Mouse (Mus musculus): ENCODE measurements around the gene Hbs1l.
A peak's percentile ranks its signal among the peaks of the same experiment; 100 is the strongest.
"Not testable (repeated sequence)": the region's sequence is repeated elsewhere in the genome, so short reads cannot be mapped to it uniquely, and the experiment has no call there.

Gene Hbs1l

GRCm38 (mm10) chr10:21365897-21366296 is 70.1 kb downstream of the Hbs1l start:
- DNase-seq, result no peak

DNA sequence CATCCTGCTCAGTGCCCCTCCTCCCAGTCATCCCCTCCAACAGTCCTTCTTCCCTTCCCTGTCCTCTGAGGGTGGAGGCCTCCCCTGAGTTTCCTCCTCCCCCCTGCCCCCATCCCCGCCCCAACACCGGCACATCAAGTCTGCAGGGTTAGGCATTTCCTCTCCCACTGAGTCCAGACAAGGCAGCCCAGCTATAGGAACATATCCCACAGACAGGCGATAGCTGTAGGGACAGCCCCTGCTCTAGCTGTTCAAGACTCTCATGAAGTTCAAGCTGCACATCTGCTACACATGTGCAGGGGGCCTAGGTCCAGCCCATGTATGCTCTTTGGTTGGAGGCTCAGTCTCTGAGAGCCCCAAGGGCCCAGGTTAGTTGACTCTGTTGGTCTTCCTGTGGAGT is 70.7 kb downstream of the Hbs1l start:
- no peak for DNase-seq

DNA sequence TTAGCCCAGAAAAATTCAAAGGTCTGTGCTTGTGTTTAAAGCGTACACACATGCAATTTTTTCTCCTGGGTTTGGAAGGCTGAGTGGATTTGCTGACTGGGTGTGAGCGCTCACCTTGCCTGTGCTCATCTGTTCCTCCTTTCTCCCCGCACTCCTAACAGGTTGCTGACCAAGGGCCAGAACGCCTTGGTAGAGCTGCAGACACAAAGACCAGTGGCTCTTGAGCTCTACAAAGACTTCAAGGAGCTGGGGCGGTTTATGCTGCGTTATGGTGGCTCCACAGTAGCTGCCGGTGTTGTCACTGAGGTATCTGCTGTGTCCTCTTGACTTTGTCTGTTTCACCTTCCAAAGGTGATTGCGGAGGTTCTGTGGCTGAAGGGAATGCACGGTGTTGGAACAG is 71.7 kb downstream of the Hbs1l start:
- no peak for DNase-seq

- DNase-seq, result no peak
Measured at GRCm38 (mm10) chr10:21369586-21369985, 73.8 kb downstream of the Hbs1l start.

- DNase-seq, result no peak
Measured at GRCm38 (mm10) chr10:21372271-21372670, 76.5 kb downstream of the Hbs1l start.

- DNase-seq, result no peak
Measured at GRCm38 (mm10) chr10:21376682-21377473, 81.1 kb downstream of the Hbs1l start, which contains the start of gene Aldh8a1. TSS of gene Aldh8a1 (plus strand) at chr10:21377291.

DNA sequence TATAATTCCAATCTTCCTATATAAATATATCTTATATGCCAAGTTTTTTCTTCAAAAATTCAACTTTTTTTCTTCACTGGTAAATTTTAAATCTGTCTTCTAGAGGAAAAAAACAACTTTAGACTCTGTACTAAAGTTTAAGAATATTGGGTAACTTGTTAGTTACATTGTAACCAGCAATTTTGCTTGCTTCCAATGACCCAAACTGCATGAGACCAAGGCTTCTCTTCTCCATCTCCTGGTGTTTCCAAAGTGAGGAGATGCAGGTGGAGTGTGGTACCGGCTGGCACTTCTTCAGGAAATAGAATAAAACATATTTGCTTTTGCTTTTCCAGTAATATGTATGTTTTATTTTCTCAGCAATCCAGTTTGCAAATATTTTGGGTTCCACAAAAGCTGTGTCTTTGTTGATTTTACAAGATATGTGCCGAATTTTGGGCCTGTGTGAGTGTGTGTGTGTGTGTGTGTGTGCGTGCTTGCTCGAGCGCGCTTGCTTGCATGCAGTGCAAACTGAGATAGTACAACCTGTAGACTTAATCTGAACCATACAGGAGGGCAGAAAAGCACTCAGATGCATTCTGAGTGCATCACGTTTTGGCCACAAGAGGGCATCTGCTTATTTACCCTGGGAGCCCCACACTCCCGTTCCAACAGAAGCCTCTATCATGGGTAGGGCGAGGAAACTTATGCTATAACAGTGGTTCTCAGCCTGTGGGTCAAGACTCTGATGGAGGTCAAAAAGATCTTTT is 82.6 kb downstream of the Hbs1l start:
- DNase-seq, result no peak

DNA sequence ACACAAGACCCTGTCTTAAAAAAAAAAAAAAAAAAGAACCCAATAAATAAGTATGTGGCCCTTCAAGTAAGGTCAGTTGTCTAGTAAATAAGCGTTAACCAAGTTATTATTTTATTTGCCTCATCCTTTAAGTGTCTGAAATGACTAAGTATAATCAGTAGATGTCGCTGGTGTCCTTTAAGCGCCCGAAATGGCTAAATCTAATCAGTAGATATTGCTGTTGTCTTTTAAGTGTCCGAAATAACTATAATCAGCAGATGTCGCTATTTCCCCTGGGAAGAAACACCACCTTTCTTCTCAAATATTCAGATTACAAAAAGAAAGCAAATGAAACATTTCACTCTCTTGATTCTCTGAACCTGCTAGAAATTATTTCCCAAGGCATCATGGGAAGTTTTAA is 87.1 kb downstream of the Hbs1l start:
- peak; percentile 19 for DNase-seq

- DNase-seq, result no peak
Measured at GRCm38 (mm10) chr10:21385111-21385663, 89.4 kb downstream of the Hbs1l start.

DNA sequence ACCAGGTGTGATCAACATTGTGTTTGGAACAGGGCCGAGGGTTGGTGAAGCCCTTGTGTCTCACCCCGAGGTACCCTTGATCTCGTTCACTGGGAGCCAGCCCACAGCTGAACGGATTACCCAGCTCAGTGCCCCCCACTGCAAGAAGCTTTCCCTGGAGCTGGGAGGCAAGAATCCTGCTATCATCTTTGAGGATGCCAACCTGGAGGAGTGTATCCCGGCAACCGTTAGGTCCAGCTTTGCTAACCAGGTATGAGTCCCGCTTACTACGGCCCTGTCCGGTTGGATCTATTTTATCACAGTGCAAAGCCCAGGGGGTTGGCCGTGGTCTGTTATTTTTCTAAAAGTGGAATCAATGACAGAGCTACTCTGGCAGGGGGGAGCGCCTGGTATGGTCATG is 93.3 kb downstream of the Hbs1l start:
- DNase-seq, result no peak

GRCm38 (mm10) chr10:21390440-21390839 is 94.7 kb downstream of the Hbs1l start:
- no peak for DNase-seq

DNA sequence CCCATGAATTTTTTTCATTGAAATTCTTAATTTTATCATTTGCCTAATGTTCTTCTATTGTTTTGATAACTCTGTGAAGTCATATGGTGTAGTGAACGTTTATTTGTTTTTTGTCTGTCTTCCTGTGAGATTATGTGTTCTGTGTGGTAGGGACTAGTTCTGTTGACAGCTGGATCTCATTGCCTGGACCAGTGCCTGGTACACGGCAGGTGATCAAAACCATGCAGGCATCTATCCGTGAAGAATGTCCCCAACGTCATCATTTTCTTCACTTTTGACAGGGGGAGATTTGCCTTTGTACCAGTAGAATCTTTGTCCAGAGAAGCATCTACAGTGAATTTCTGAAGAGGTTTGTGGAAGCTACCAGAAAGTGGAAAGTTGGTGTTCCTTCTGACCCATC is 95.5 kb downstream of the Hbs1l start:
- no peak for DNase-seq

GRCm38 (mm10) chr10:21393390-21393789 is 97.6 kb downstream of the Hbs1l start:
- DNase-seq, result no peak

DNA sequence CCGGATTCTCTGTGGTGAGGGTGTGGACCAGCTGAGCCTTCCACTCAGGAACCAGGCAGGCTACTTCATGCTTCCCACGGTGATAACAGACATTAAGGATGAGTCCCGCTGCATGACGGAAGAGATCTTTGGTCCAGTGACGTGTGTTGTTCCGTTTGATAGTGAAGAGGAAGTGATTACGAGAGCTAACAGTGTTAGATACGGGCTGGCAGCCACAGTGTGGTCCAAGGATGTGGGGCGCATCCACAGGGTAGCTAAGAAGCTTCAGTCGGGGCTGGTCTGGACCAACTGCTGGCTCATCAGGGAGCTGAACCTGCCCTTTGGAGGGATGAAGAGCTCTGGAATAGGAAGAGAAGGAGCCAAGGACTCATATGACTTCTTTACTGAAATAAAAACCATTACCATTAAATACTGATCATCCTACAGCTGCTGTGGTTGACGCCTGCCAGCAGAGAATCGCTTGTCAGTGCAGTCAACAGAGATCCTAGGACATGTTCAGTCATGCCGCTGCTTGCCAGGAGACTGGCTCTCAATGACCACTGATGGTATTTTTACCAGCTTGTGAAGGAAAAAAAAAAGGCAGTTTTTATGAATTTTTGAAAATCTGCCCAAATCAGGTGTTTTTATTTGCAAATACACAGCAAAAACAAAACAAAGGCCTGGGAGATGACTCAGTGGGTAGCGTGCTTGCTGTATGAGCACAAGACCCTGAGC is 99.8 kb downstream of the Hbs1l start:
- DNase-seq, result no peak

- not testable (repeated sequence) for DNase-seq
Measured at GRCm38 (mm10) chr10:21398873-21399425, 103.2 kb downstream of the Hbs1l start.

GRCm38 (mm10) chr10:21399622-21400021 is 103.8 kb downstream of the Hbs1l start:
- no peak for DNase-seq

DNA sequence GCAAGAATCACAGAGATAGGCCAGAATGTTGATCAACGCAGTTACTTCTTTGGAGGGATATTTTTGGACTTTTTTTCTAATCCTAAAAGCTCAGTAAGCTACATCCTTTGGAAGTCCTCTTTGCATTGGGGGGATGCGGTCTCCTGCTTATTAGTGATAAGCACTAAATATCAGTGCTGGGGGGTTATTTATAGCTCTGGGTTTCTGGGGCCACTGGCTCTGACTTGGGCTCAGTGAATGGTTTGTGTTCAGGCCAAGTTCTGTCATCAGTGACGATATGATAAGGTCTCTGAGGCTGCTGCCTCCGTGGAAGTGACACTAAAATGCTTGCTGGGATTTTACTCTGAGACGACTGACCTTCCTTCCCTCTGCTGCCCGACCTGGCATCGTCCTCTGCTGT is 104.3 kb downstream of the Hbs1l start:
- DNase-seq, result no peak

DNA sequence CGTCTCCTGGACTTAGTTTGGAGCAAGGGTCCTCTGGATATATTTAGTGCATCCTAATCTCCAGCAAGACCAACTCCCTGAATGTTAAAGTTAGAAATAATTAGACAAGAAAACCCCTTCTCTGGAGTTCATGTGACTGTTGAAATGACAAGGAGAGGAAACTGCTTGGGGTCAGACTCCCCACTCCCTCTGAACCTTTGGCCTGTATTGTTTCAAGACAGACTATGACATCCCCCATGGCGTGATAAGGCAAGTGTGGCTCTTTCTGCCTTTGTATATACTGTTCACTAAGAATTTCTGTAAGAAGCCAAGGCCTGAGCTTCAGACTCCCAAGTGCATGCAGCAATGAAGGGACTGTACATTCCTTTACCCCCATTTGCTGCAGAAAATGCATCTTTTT is 104.7 kb downstream of the Hbs1l start:
- no peak for DNase-seq

- no peak for DNase-seq
Measured at GRCm38 (mm10) chr10:21401259-21401658, 105.5 kb downstream of the Hbs1l start.

- no peak for DNase-seq
Measured at GRCm38 (mm10) chr10:21404822-21405221, 109.0 kb downstream of the Hbs1l start.

- DNase-seq, result peak; percentile 29
Measured at GRCm38 (mm10) chr10:21405707-21406534, 110.1 kb downstream of the Hbs1l start.

DNA sequence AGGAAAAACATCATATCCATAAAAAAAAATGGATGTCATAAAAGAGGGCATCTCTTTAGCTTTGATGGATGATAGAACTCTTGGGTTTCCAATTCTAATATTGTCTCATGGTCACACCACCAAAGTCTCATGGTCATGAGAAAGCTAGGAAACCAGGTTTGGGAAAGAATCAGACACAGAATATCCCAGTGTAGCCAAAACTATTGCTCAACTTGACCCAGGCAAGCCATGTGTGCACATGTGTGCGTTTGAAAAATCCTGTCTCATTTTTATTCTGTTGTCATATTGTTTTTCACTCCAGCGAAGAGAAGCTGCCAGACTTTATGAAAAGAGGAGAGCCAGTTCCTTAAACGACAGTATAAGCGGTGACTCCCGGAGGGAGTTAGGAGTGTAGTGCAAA is 114.9 kb downstream of the Hbs1l start:
- DNase-seq, result no peak
